Mouse (Mus musculus): ENCODE measurements around the gene Tmem132a. TPM values are rescaled to one million over a fixed set of nuclear protein-coding genes. Genes with fewer than 3 reads are reported as not detected.

Gene Tmem132a
- polyA plus RNA-seq, 1 experiment from 2014 or later = 32.3 TPM

GRCm38 (mm10) chr19:10809428-10810175 is 60.1 kb downstream of the Tmem132a start:
- no peak for ATAC-seq
- no peak overlapping the region for H3K4me2 ChIP-seq (ENCODE audit: low read depth, low read length)
- no peak overlapping the region for H3K27ac ChIP-seq (ENCODE audit: low read length)
- WGBS = 71% methylated on average over 11 of the region's 11 CpGs
- H3K36me3 ChIP-seq (ENCODE audit: control insufficient read depth, insufficient read depth, low read length) = no peaks in the 10 kb centered on the region
- H3K4me3 ChIP-seq (ENCODE audit: low read length) = no peak overlapping the region
- H3K27me3 ChIP-seq (replicated peaks; ENCODE audit: control insufficient read depth, insufficient read depth, low read length) = no peaks in the 10 kb centered on the region
- no peaks in the 10 kb centered on the region for H3K4me1 ChIP-seq (ENCODE audit: control insufficient read depth, insufficient read depth, low read length)
- H3K9ac ChIP-seq (ENCODE audit: low read depth, low read length) = no peak overlapping the region
- no peaks in the 10 kb centered on the region for H3K9me3 ChIP-seq (ENCODE audit: control insufficient read depth, low read length)

GRCm38 (mm10) chr19:10808524-10809233 is 61.1 kb downstream of the Tmem132a start:
- Histone ChIP-seq H3K9ac (ENCODE audit: low read depth, low read length) (no peak overlapping the region), H3K9me3 (ENCODE audit: control insufficient read depth, low read length) (no peaks in the 10 kb centered on the region), H3K36me3 (ENCODE audit: control insufficient read depth, insufficient read depth, low read length) (no peaks in the 10 kb centered on the region), H3K4me1 (ENCODE audit: control insufficient read depth, insufficient read depth, low read length) (no peaks in the 10 kb centered on the region), H3K4me2 (ENCODE audit: low read depth, low read length) (no peak overlapping the region), H3K27me3 (replicated peaks; ENCODE audit: control insufficient read depth, insufficient read depth, low read length) (no peaks in the 10 kb centered on the region), H3K4me3 (ENCODE audit: low read length) (no peak overlapping the region), H3K27ac (ENCODE audit: low read length) (no peak overlapping the region)
- WGBS = 85% methylated on average over 12 of the region's 12 CpGs
- no peak for ATAC-seq

Other genes starting within 250 kb of the Tmem132a start
- gene Vwce, start 235.7 kb downstream of the Tmem132a start, polyA plus RNA-seq (2015; fragmentation: Nextera tagmentation; extraction: Ambion mirVana) = 4.8 and 5.5 TPM in 2 replicates
- gene Pga5, start 191.9 kb downstream of the Tmem132a start, polyA plus RNA-seq (2015; fragmentation: Nextera tagmentation; extraction: Ambion mirVana) = 0.71 and 0.78 TPM in 2 replicates
- gene Vps37c, start 181.2 kb downstream of the Tmem132a start, polyA plus RNA-seq (2015; fragmentation: Nextera tagmentation; extraction: Ambion mirVana) = 36.2 and 37.6 TPM in 2 replicates
- gene Cd5, start 130.9 kb downstream of the Tmem132a start, polyA plus RNA-seq (2015; fragmentation: Nextera tagmentation; extraction: Ambion mirVana) = 0.17 TPM in 1 of 2 replicates, not detected in the other
- gene Cd6, start 39.9 kb downstream of the Tmem132a start, polyA plus RNA-seq (2015; fragmentation: Nextera tagmentation; extraction: Ambion mirVana) = 0.23 and 0.38 TPM in 2 replicates
- 0.48 and 0.56 TPM in 2 replicates for gene Slc15a3, start 30.2 kb downstream of the Tmem132a start, polyA plus RNA-seq (2015; fragmentation: Nextera tagmentation; extraction: Ambion mirVana)
- gene Tmem109, start 12.1 kb upstream of the Tmem132a start, polyA plus RNA-seq (2015; fragmentation: Nextera tagmentation; extraction: Ambion mirVana) = 72.8 and 78.7 TPM in 2 replicates
- gene Prpf19, start 25.3 kb upstream of the Tmem132a start, polyA plus RNA-seq (2015; fragmentation: Nextera tagmentation; extraction: Ambion mirVana) = 32.1 and 35.0 TPM in 2 replicates
- gene Zp1, start 50.7 kb upstream of the Tmem132a start, polyA plus RNA-seq (2015; fragmentation: Nextera tagmentation; extraction: Ambion mirVana) = not detected in 2 replicates
- gene Ptgdr2, start 67.2 kb upstream of the Tmem132a start, polyA plus RNA-seq (2015; fragmentation: Nextera tagmentation; extraction: Ambion mirVana) = 0.05 and 0.11 TPM in 2 replicates
- gene Ccdc86, start 79.3 kb upstream of the Tmem132a start, polyA plus RNA-seq (2015; fragmentation: Nextera tagmentation; extraction: Ambion mirVana) = 25.6 and 29.4 TPM in 2 replicates
- 111 and 159 TPM in 2 replicates for gene Ms4a10, start 104.7 kb upstream of the Tmem132a start, polyA plus RNA-seq (2015; fragmentation: Nextera tagmentation; extraction: Ambion mirVana)
- 0.31 and 0.37 TPM in 2 replicates for gene Ms4a15, start 123.3 kb upstream of the Tmem132a start, polyA plus RNA-seq (2015; fragmentation: Nextera tagmentation; extraction: Ambion mirVana)
- 40.6 and 41.9 TPM in 2 replicates for gene Ms4a18, start 148.1 kb upstream of the Tmem132a start, polyA plus RNA-seq (2015; fragmentation: Nextera tagmentation; extraction: Ambion mirVana)
- gene Ms4a8a, start 211.2 kb upstream of the Tmem132a start, polyA plus RNA-seq (2015; fragmentation: Nextera tagmentation; extraction: Ambion mirVana) = 37.6 and 39.5 TPM in 2 replicates

All from intestine, embryonic 16.5 days (tissue).